Mouse (Mus musculus): ENCODE measurements around the gene Grhpr. TPM values are rescaled to one million over a fixed set of nuclear protein-coding genes. Genes with fewer than 3 reads are reported as not detected.
A peak's percentile ranks its signal among the peaks of the same experiment; 100 is the strongest.

Gene Grhpr
- total and polyA plus RNA-seq, 3 experiments = 27.3 to 76.4 TPM; not detected in 1

DNA sequence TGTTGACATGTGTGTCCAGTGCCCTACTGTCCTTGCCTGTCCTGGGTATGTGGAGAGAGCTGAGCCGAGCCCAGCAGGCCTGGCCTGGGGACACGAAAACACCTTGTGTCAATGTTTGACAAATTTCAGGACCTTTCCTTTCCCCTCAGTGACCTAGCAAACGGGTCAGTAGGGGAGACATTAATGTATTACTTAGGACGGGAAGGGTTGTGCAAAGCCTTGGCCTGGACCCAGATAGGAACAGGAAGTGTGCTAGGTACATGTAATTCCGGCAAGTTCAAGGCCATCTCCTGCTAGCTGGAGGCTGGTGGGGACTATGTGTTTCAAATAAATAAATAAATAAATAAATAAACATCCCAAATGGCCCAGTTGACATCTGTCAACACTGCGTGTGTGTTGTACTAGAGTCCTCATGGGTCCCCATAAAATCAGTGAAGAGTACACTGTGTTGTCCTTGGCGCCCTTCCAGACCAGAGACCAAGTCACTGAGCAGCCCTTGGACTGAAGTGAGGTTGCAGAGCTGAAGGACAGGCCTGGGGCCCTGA is 1.3 kb upstream of the Grhpr start:
- Histone ChIP-seq H3K27ac (ENCODE audit: control insufficient read depth, low read depth, low read length) (no peak overlapping the region), H3K4me3 (ENCODE audit: control insufficient read depth in 1 of 2, insufficient read depth in 1 of 2, low read depth in 2 of 2, low read length in 2 of 2) (no peak overlapping the region), H3K27me3 (ENCODE audit: control insufficient read depth in 1 of 2, insufficient read depth in 2 of 2, low read length in 2 of 2) (no peaks in the 10 kb centered on the region), H3K9ac (ENCODE audit: control insufficient read depth, low read depth, low read length, poor library complexity, severe bottlenecking) (no peak overlapping the region), H3K36me3 (ENCODE audit: control insufficient read depth in 1 of 2, insufficient read depth in 2 of 2, low read length in 2 of 2) (peaks cover 0 to 17% of the 10 kb centered on the region in 2 experiments; a peak in 2 of 4 replicates), H3K4me1 (ENCODE audit: control insufficient read depth in 1 of 2, insufficient read depth in 2 of 2, low read length in 2 of 2) (peaks cover 0 to 24% of the 10 kb centered on the region in 2 experiments; a peak in 3 of 4 replicates), H3K9me3 (replicated peaks; ENCODE audit: insufficient read depth, low read length) (no peaks in the 10 kb centered on the region), H3K79me2 (ENCODE audit: control insufficient read depth, insufficient read depth, low read length, poor library complexity) (peaks cover 5% of the 10 kb centered on the region)
- no peak for TF ChIP-seq GABPA (IDR thresholded peaks at IDR 0.05; ENCODE audit: low read depth, low read length)
- TF ChIP-seq ZC3H11A (IDR thresholded peaks at IDR 0.05; ENCODE audit: low read depth, low read length) = no peak
- no peak for TF ChIP-seq BHLHE40 (IDR thresholded peaks at IDR 0.05; ENCODE audit: borderline replicate concordance, low read depth, low read length)
- TF ChIP-seq KAT2A (conservative IDR thresholded peaks at IDR 0.05; ENCODE audit: low read depth, low read length) = no peak
- no peak for TF ChIP-seq ETS1 (IDR thresholded peaks at IDR 0.05; ENCODE audit: low read depth, low read length)
- no peak for TF ChIP-seq CHD1 (IDR thresholded peaks at IDR 0.05; ENCODE audit: low read depth, low read length)
- no peak for TF ChIP-seq GATA1 (IDR thresholded peaks at IDR 0.05; ENCODE audit: low read depth, low read length)
- TF ChIP-seq SIN3A (IDR thresholded peaks at IDR 0.05; ENCODE audit: low read length) = no peak
- no peak for TF ChIP-seq MYB (IDR thresholded peaks at IDR 0.05; ENCODE audit: low read depth, low read length)
- TF ChIP-seq USF1 (IDR thresholded peaks at IDR 0.05; ENCODE audit: low read depth, low read length) = no peak
- TF ChIP-seq CTCF (IDR thresholded peaks at IDR 0.05 in 2 of 3, conservative IDR thresholded peaks at IDR 0.05 in 1 of 3; ENCODE audit: control insufficient read depth in 1 of 3, insufficient read depth in 1 of 3, low read depth in 2 of 3, low read length in 3 of 3, poor library complexity in 1 of 3, severe bottlenecking in 1 of 3) = no peak
- no peak for TF ChIP-seq JUND (IDR thresholded peaks at IDR 0.05; ENCODE audit: low read depth, low read length)
- TF ChIP-seq MAZ (IDR thresholded peaks at IDR 0.05; ENCODE audit: low read depth, low read length) = no peak
- TF ChIP-seq NELFE (IDR thresholded peaks at IDR 0.05; ENCODE audit: low read depth, low read length) = no peak
- no peak for TF ChIP-seq MAX (IDR thresholded peaks at IDR 0.05; ENCODE audit: low read length)
- no peak for DNase-seq (ENCODE audit: low read depth, low spot score)

- H3K27me3 ChIP-seq (ENCODE audit: control insufficient read depth in 1 of 2, insufficient read depth in 2 of 2, low read length in 2 of 2) = no peaks in the 10 kb centered on the region
- H3K79me2 ChIP-seq (ENCODE audit: control insufficient read depth, insufficient read depth, low read length, poor library complexity) = peaks cover 5% of the 10 kb centered on the region
- TF ChIP-seq E2F4 (IDR thresholded peaks at IDR 0.05; ENCODE audit: borderline replicate concordance, low read depth, low read length) (no peak), USF1 (IDR thresholded peaks at IDR 0.05; ENCODE audit: low read depth, low read length) (no peak), NRF1 (IDR thresholded peaks at IDR 0.05; ENCODE audit: insufficient read depth, low read depth, low read length, poor library complexity, severe bottlenecking) (no peak), RCOR1 (IDR thresholded peaks at IDR 0.05; ENCODE audit: low read depth, low read length) (no peak), ZMIZ1 (IDR thresholded peaks at IDR 0.05; ENCODE audit: low read depth, low read length) (no peak), ETS1 (IDR thresholded peaks at IDR 0.05; ENCODE audit: low read depth, low read length) (no peak), MYC (IDR thresholded peaks at IDR 0.05; ENCODE audit: low read depth, low read length) (no peak), HCFC1 (IDR thresholded peaks at IDR 0.05; ENCODE audit: low read depth, low read length) (no peak), MEF2A (IDR thresholded peaks at IDR 0.05; ENCODE audit: extremely low read depth, insufficient replicate concordance, low read depth, low read length, poor library complexity, severe bottlenecking) (no peak), RAD21 (IDR thresholded peaks at IDR 0.05; ENCODE audit: low read depth, low read length) (no peak), ZNF384 (IDR thresholded peaks at IDR 0.05; ENCODE audit: low read depth, low read length) (no peak), NELFE (IDR thresholded peaks at IDR 0.05; ENCODE audit: low read depth, low read length) (no peak), TAL1 (IDR thresholded peaks at IDR 0.05; ENCODE audit: low read length) (no peak), UBTF (IDR thresholded peaks at IDR 0.05; ENCODE audit: borderline replicate concordance, insufficient read depth, low read depth, low read length) (no peak), GATA1 (IDR thresholded peaks at IDR 0.05; ENCODE audit: low read depth, low read length) (no peak)
- H3K4me1 ChIP-seq (ENCODE audit: control insufficient read depth in 1 of 2, insufficient read depth in 2 of 2, low read length in 2 of 2) = peaks cover 0 to 24% of the 10 kb centered on the region in 2 experiments; a peak in 3 of 4 replicates
- peak overlapping the region; percentile 96 for H3K9ac ChIP-seq (ENCODE audit: control insufficient read depth, low read depth, low read length, poor library complexity, severe bottlenecking)
- DNase-seq (ENCODE audit: low read depth, low spot score) = peak; percentile 19
- peak overlapping the region; percentile 88 to 98 for H3K4me3 ChIP-seq (ENCODE audit: control insufficient read depth in 1 of 2, insufficient read depth in 1 of 2, low read depth in 2 of 2, low read length in 2 of 2)
- peak overlapping the region; percentile 78; the same call in 1 of the 2 replicates for H3K27ac ChIP-seq (ENCODE audit: control insufficient read depth, low read depth, low read length)
- H3K36me3 ChIP-seq (ENCODE audit: control insufficient read depth in 1 of 2, insufficient read depth in 2 of 2, low read length in 2 of 2) = peaks cover 0 to 17% of the 10 kb centered on the region in 2 experiments; a peak in 2 of 4 replicates
- no peaks in the 10 kb centered on the region for H3K9me3 ChIP-seq (replicated peaks; ENCODE audit: insufficient read depth, low read length)
Observed at GRCm38 (mm10) chr4:44981974-44982287, 736 bp downstream of the Grhpr start.

All from MEL (cell line).